8 mouse cellular contexts compared by ENCODE assay signal in the genomic region with DNA sequence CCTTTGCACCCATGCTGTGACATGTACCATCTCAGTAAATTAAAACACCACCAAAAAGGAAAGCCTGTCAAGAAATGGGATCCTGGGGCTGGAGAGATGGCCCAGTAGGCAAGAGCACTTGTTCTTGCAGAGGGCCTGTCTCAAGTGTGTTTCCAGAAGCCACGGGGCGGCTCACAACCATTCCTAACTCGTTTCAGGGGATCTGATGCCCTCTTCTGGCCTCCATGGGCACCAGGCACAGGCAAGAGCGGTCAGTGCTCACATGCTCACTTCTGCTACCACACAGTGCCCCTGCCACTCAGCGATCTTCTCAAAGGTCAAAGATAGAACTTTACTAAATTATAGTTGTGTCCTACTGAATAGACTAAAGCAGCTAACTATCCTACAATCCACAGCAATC. TPM values are rescaled to one million over a fixed set of nuclear protein-coding genes. Genes with fewer than 3 reads are reported as not detected.
DNase-seq lines count a peak whose midpoint lies in the region; ATAC-seq and TF ChIP-seq lines count a peak whose summit lies in the region.

No protein-coding gene starts in this region.

- H3K9ac ChIP-seq in hindbrain, postnatal 0 days (replicated peaks; ENCODE audit: low read length), result no peak overlapping the region
- no peak overlapping the region for H3K9ac ChIP-seq in hindbrain, embryonic 16.5 days (ENCODE audit: low read depth, low read length)

- ATAC-seq in hindbrain, postnatal 0 days, result no peak
- ATAC-seq in hindbrain, embryonic 16.5 days, result no peak

- TF ChIP-seq CTCF in hindbrain, postnatal 0 days (IDR thresholded peaks at IDR 0.05; ENCODE audit: low read depth), result peak; percentile 67

- no peak overlapping the region for H3K27ac ChIP-seq in hindbrain, postnatal 0 days
- no peak overlapping the region for H3K27ac ChIP-seq in hindbrain, embryonic 16.5 days (ENCODE audit: low read depth, low read length)

- peak; percentile 44 for DNase-seq in hindbrain, postnatal 0 days (ENCODE audit: low spot score)
- DNase-seq in CD4-positive, CD25-positive, alpha-beta regulatory T cell, adult 2 months (ENCODE audit: low read depth, low spot score), result peak; percentile 68
- DNase-seq in brain, adult 2 months (ENCODE audit: low read depth, low spot score), result peak; percentile 78
- peak; percentile 10 to 13 for DNase-seq in frontal cortex, postnatal 14 days (ENCODE audit: low spot score in 2 of 2)
- DNase-seq in kidney, postnatal 36 days, result peak; percentile 65 to 75
- DNase-seq in naive thymus-derived CD4-positive, alpha-beta T cell, adult 2 months (ENCODE audit: low read depth), result peak; percentile 63
- DNase-seq in urinary bladder, postnatal 25 days (ENCODE audit: low spot score), result peak; percentile 28

- H3K27me3 ChIP-seq in hindbrain, postnatal 0 days (ENCODE audit: insufficient read depth, low read length), result no peaks in the 10 kb centered on the region
- no peaks in the 10 kb centered on the region for H3K27me3 ChIP-seq in hindbrain, embryonic 16.5 days (replicated peaks; ENCODE audit: control insufficient read depth, insufficient read depth, low read length)

- H3K4me1 ChIP-seq in hindbrain, postnatal 0 days (ENCODE audit: insufficient read depth, low read length), result no peaks in the 10 kb centered on the region
- H3K4me1 ChIP-seq in hindbrain, embryonic 16.5 days (ENCODE audit: control insufficient read depth, insufficient read depth, low read depth, low read length), result no peaks in the 10 kb centered on the region

- no peaks in the 10 kb centered on the region for H3K9me3 ChIP-seq in hindbrain, postnatal 0 days (ENCODE audit: low read length)
- no peaks in the 10 kb centered on the region for H3K9me3 ChIP-seq in hindbrain, embryonic 16.5 days (ENCODE audit: control insufficient read depth, low read length)

- no peak overlapping the region for H3K4me3 ChIP-seq in hindbrain, postnatal 0 days (ENCODE audit: low read length)
- no peak overlapping the region for H3K4me3 ChIP-seq in hindbrain, embryonic 16.5 days (ENCODE audit: low read length)

- peaks cover 6% of the 10 kb centered on the region; the same call in 1 of the 2 replicates for H3K36me3 ChIP-seq in hindbrain, postnatal 0 days (ENCODE audit: insufficient read depth, low read length)
- H3K36me3 ChIP-seq in hindbrain, embryonic 16.5 days (ENCODE audit: control insufficient read depth, insufficient read depth, low read length), result peaks cover 4% of the 10 kb centered on the region; the same call in 1 of the 2 replicates

- 45% methylated on average over 5 of the region's 5 CpGs for whole genome bisulfite sequencing in hindbrain, postnatal 0 days
- 44% methylated on average over 5 of the region's 5 CpGs for WGBS in hindbrain, embryonic 16.5 days

- no peak overlapping the region for H3K4me2 ChIP-seq in hindbrain, postnatal 0 days (ENCODE audit: low read depth, low read length)
- H3K4me2 ChIP-seq in hindbrain, embryonic 16.5 days (ENCODE audit: low read length), result no peak overlapping the region

RNA-seq across cellular contexts. Expression of a gene that starts 17.2 kb away (rescaled TPM):
- total RNA-seq in hindbrain, postnatal 0 days (2014; rRNA removed), result 243 and 285 TPM in 2 replicates
- 106 and 111 TPM in 2 replicates for polyA plus RNA-seq in hindbrain, postnatal 0 days (2015; fragmentation: Nextera tagmentation; extraction: Ambion mirVana)
- polyA plus RNA-seq in hindbrain, embryonic 16.5 days (2015; fragmentation: Nextera tagmentation; extraction: Ambion mirVana), result 129 and 142 TPM in 2 replicates

RNA-seq across cellular contexts. Expression of a gene that starts 42.9 kb away (rescaled TPM):
- 10.0 and 18.6 TPM in 2 replicates for total RNA-seq in hindbrain, postnatal 0 days (2014; rRNA removed)
- polyA plus RNA-seq in hindbrain, postnatal 0 days (2015; fragmentation: Nextera tagmentation; extraction: Ambion mirVana), result 39.5 and 41.1 TPM in 2 replicates
- polyA plus RNA-seq in hindbrain, embryonic 16.5 days (2015; fragmentation: Nextera tagmentation; extraction: Ambion mirVana), result 22.1 and 22.8 TPM in 2 replicates

Comparison
In these comparisons a context has a peak if more than half of its experiments do, and no peak if none do; other contexts are left out.
1. DNase-seq: peak in every context shown above with its lines; median percentile 78 in brain, adult 2 months; 70 in kidney, postnatal 36 days; 68 in CD4-positive, CD25-positive, alpha-beta regulatory T cell, adult 2 months; 63 in naive thymus-derived CD4-positive, alpha-beta T cell, adult 2 months; 44 in hindbrain, postnatal 0 days; 28 in urinary bladder, postnatal 25 days; 12 in frontal cortex, postnatal 14 days.